Mouse (Mus musculus): Measurements from ENCODE around the gene Anapc15. TPM values are rescaled to one million over a fixed set of nuclear protein-coding genes. Genes with fewer than 3 reads are reported as not detected.

The Anapc15 gene
- polyA plus RNA-seq, 1 experiment = 24.0 TPM

DNA sequence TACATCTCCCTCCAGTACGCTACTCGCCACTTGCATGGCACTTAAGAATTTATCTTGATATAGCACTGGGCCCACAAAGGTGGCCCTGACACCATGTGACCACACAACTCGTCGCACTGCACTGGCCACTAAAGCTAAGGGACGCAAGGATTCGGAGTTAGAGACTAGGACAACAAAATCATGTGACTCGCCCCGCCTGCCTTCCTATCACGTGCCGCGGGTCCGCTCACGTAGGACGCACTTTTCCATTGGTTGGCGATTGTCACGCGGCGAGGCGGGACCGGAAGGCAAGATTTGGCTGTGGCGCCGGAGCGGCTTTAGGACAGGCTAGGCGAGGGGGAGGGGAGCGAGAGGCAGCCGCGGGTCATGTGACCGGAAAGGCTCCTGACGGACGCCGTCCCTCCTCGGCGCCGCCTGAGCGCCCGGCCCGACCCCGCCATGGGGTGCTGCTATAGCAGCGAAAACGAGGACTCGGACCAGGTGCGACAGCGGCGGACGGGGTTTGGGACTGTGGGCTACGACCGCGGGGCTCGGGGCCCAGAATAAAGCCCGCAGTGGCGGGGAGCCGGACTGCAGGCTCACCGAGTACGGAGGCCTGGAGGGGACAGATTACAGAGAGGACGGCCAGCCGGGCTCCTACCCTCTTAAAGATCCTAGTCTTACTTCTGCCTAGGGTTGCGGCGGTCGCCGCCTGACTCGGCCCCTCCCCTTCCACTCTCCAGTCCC is 42.2 kb downstream of the Anapc15 start, which contains the start of gene Lamtor1:
Gene Lamtor1, plus strand, starts transcription at position 344 of the 726 bp plus-strand sequence.
- no peak for TF ChIP-seq GATA1 (IDR thresholded peaks at IDR 0.05; ENCODE audit: low read length)

GRCm38 (mm10) chr7:101906287-101906681 is 42.8 kb downstream of the Anapc15 start, which contains the start of gene Tomt:
Gene Tomt (minus strand): TSS chr7:101906359.
- no peak for TF ChIP-seq GATA1 (IDR thresholded peaks at IDR 0.05; ENCODE audit: low read length)

DNA sequence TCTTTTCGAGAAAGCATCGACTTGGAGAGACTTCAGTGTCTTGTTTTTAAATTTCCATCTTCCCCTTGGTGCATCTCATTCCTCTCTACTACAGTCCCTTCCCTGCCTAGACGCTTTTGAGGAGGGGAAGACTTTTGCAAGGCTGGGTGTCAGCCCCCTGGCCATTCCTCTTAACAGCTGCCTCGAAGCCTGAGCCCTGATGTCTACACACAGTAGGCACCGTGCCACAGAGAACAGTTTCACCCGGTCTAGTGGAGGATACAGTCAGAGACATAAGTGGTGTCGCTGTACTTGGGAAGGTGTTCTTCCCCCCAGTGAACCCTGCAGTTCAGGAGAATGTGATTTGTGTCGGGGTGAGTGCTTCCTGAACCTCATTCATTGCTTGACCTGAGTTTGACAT is 43.2 kb downstream of the Anapc15 start:
- no peak for TF ChIP-seq GATA1 (IDR thresholded peaks at IDR 0.05; ENCODE audit: low read length)

DNA sequence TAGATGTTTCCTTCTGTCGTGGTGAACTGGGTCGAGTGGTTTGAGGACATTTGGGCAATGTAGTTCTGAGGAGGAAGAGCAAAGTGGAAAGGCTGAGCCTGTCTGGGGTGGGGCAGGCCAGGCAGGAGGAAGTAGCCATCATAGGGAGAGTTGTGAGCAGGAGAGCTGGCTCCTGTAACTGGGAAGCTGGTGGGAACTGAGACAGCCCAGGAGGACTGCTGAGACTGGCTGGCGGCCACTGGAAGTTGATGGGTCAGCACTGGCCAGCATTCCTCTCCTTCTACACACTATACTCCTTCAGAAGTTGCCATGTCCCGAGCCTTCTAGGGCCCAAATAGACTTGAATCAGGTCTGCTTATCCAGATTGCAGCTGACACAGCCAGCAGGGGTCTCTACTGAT is 44.9 kb downstream of the Anapc15 start:
- no peak for TF ChIP-seq GATA1 (IDR thresholded peaks at IDR 0.05; ENCODE audit: low read length)

- no peak for TF ChIP-seq GATA1 (IDR thresholded peaks at IDR 0.05; ENCODE audit: low read length)
Observed at GRCm38 (mm10) chr7:101910138-101910537, 46.6 kb downstream of the Anapc15 start.

DNA sequence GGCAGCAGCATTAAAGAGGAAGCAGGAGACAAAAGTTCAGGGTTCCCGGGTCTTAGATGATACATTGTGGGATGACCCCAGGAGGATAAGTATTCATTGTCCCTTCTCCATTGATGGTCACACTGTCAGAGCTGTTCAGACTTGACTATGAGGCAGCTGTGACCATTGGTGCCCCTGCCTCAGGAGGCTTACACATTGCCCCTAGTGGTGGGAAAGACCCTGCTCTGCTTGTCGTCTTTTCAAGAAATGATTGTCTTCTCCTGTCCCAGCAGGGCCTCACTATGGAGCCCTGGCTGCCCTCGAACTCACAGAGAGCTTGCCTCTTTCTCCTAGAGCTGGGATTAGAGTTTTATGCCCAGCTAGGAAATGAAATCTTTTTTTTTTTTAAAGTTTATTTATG is 48.5 kb downstream of the Anapc15 start:
- TF ChIP-seq GATA1 (IDR thresholded peaks at IDR 0.05; ENCODE audit: low read length) = no peak

DNA sequence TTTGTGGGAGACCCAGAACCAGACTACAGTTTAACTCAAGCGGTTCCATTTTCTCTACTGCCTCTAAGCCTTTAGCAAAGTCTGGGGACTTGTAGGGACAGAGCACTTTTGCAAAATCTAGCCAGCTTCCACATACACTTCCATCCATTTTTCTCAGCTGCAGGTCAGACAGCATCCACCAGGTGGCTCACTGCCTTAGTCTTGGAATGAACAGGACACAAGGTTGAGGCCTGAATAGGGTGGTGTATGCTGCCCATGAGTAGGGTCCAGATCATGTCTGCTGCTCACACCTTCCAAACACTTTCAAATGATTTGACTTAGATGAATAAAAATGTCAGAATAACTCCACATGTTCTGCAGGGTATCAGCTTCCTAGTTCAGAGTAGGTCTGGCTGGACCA is 54.6 kb downstream of the Anapc15 start:
- no peak for TF ChIP-seq GATA1 (IDR thresholded peaks at IDR 0.05; ENCODE audit: low read length)

GRCm38 (mm10) chr7:101928093-101928492 is 64.6 kb downstream of the Anapc15 start:
- TF ChIP-seq GATA1 (IDR thresholded peaks at IDR 0.05; ENCODE audit: low read length) = no peak

DNA sequence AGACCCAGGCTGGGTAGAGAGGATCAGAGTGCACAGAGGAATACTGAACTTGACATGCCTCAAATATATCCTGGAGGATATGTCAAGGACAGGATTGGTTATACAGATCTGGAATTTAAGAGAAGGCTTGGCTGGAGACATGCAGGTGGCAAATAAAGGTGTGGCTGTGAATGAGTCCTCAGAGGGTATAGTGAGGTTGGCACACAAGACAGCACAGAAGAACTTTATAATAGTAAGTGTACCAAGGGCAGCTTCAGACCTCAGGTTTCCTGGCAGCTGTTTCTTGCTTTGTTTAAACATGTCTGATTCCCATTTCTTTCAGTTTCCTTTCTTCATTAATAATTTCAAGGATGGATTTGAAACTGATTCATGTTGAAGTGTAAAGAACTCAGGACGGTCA is 69.0 kb downstream of the Anapc15 start:
- TF ChIP-seq GATA1 (IDR thresholded peaks at IDR 0.05; ENCODE audit: low read length) = no peak

GRCm38 (mm10) chr7:101933300-101933699 is 69.8 kb downstream of the Anapc15 start:
- no peak for TF ChIP-seq GATA1 (IDR thresholded peaks at IDR 0.05; ENCODE audit: low read length)

DNA sequence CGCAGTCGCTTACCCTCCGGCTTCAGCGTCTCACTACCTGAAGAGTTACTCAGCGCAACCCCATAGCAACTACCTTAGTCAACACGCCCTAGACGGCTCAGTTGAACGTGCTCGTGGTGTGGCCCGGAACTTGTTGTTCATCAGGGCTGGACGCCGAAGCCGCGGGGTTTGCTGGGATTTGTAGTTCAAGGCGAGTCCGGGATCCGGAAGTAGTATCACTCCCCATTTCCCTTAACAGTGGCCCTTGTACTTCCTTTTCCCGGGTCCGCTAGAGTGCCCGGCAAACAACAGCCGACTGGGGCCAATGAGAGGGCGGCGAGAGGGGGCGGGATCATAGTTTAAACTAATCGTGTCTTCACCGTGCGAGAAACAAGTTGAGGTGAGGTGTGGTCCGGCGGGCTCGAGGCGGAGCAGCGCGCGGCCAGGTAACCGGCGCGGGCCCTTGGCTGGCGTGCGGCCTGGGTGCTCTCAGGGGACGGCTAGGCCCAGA is 70.3 kb downstream of the Anapc15 start, which contains the start of the genes Lrrc51 and Numa1:
Gene Lrrc51, minus strand, starts transcription at position 145 of the 490 bp plus-strand sequence.
Gene Numa1, plus strand, starts transcription at position 361 of the 490 bp plus-strand sequence.
- TF ChIP-seq GATA1 (IDR thresholded peaks at IDR 0.05; ENCODE audit: low read length) = no peak

- no peak for TF ChIP-seq GATA1 (IDR thresholded peaks at IDR 0.05; ENCODE audit: low read length)
Observed at GRCm38 (mm10) chr7:101935957-101936356, 72.4 kb downstream of the Anapc15 start.

- no peak for TF ChIP-seq GATA1 (IDR thresholded peaks at IDR 0.05; ENCODE audit: low read length)
Observed at GRCm38 (mm10) chr7:101936996-101937395, 73.5 kb downstream of the Anapc15 start.

DNA sequence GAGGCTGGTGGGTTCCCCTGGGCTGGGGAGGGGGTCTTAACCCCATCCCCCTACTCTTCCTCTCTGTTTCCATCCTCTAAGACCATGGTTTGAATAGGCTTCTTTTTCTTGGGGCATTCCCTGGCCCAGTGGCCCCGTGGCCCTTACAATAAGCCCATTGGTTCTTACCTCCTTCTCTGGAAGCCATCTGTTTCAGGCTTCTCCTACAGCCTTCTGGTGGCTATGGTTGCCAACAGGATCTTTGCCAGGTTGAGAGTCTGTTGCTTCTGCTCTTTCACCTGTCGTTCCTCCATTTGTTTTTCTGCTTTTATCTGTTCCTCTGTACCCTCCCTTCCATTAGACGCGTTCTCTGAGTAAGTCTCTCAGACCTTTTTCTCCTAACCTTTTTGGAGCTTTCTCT is 74.1 kb downstream of the Anapc15 start:
- TF ChIP-seq GATA1 (IDR thresholded peaks at IDR 0.05; ENCODE audit: low read length) = no peak

DNA sequence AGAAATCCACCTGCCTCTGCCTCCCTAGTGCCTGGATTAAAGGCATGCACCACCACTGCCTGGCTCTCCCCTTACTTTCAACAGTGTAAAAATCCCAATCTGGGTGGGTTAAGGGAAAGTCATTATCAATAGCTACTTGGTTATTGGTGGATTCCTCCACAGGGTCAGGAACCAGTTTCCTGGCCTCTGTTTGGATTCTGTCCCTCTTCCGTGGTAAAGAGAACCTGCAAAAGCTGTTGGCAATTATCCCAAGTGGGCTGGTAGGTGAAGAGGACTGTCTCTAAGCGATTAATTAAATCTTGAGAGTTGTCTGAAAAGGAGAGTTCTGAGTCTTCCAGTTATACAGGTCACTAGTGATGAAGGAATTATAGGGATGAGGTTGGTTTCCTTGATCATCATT is 74.8 kb downstream of the Anapc15 start:
- no peak for TF ChIP-seq GATA1 (IDR thresholded peaks at IDR 0.05; ENCODE audit: low read length)

DNA sequence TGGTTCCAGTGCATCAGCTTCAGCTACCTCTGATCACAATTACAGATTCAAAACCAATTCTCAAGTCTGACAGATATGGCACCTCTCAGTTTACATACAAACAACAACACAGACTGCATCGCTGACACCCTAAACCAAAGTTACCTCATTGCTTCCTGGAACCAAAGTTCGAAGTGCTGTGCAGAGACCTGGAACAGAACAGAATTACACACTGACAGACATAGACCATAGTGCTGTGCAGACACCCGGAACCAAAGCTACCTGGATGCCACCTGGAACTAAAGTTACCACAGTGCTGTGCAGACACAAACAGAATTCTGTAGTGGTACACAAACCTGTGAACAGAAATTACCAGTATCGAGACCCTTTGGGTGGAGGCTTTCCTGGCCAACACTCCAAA is 76.2 kb downstream of the Anapc15 start:
- no peak for TF ChIP-seq GATA1 (IDR thresholded peaks at IDR 0.05; ENCODE audit: low read length)

Other genes with a start within 250 kb of the Anapc15 start
- gene Clpb, start 200.1 kb upstream of the Anapc15 start, polyA plus RNA-seq (2012) = 24.8 and 41.2 TPM in 2 replicates
- gene Phox2a, start 45.4 kb upstream of the Anapc15 start, polyA plus RNA-seq (2012) = not detected in 2 replicates
- 63.1 and 84.0 TPM in 2 replicates for gene Inppl1, start 25.5 kb upstream of the Anapc15 start, polyA plus RNA-seq (2012)
- gene Folr2, start 6.5 kb upstream of the Anapc15 start, polyA plus RNA-seq (2012) = not detected in 2 replicates
- not detected in 2 replicates for gene Folr1, start 7.1 kb downstream of the Anapc15 start, polyA plus RNA-seq (2012)
- 141 and 146 TPM in 2 replicates for gene Lamtor1, start 42.2 kb downstream of the Anapc15 start, polyA plus RNA-seq (2012)
- not detected in 2 replicates for gene Tomt, start 42.6 kb downstream of the Anapc15 start, polyA plus RNA-seq (2012)
- 0.21 and 0.38 TPM in 2 replicates for gene Lrrc51, start 70.2 kb downstream of the Anapc15 start, polyA plus RNA-seq (2012)
- gene Numa1, start 70.4 kb downstream of the Anapc15 start, polyA plus RNA-seq (2012) = 110 and 127 TPM in 2 replicates
- gene Il18bp, start 155.0 kb downstream of the Anapc15 start, polyA plus RNA-seq (2012) = 0.93 and 1.7 TPM in 2 replicates
- gene Rnf121, start 201.8 kb downstream of the Anapc15 start, polyA plus RNA-seq (2012) = 2.2 and 3.5 TPM in 2 replicates
- gene Xndc1, start 201.8 kb downstream of the Anapc15 start, polyA plus RNA-seq (2012) = 26.7 and 29.3 TPM in 2 replicates
- 0.16 and 0.18 TPM in 2 replicates for gene Xntrpc, start 202.0 kb downstream of the Anapc15 start, polyA plus RNA-seq (2012)
- gene Trpc2, start 219.4 kb downstream of the Anapc15 start, polyA plus RNA-seq (2012) = not detected in 2 replicates
- gene Art1, start 238.0 kb downstream of the Anapc15 start, polyA plus RNA-seq (2012) = not detected in 2 replicates
- 0.14 TPM in 1 of 2 replicates, not detected in the other for gene Art5, start 245.8 kb downstream of the Anapc15 start, polyA plus RNA-seq (2012)